Mouse (Mus musculus) cortical plate, adult 2 months (tissue): ENCODE data around the gene Cav1. TPM values are rescaled to one million over a fixed set of nuclear protein-coding genes. Genes with fewer than 3 reads are reported as not detected.
A peak's percentile ranks its signal among the peaks of the same experiment; 100 is the strongest.

Experiments used
- H3K27ac ChIP-seq: fragments of 200-500 bp; 2 replicates; pipeline ENCODE4 v1.5.1; 2012; ENCODE audit warnings: low read length, control low read depth, inconsistent platforms; ENCODE audit not compliant: insufficient read depth
- H3K4me1 ChIP-seq: fragments of 200-500 bp; 2 replicates; pipeline ENCODE4 v1.6.1; 2011; ENCODE audit warnings: low read length; ENCODE audit not compliant: control insufficient read depth, insufficient read depth
- H3K4me3 ChIP-seq: fragments of 200-500 bp; 2 replicates; pipeline ENCODE4 v1.5.1; 2011; ENCODE audit warnings: mild to moderate bottlenecking, low read length, control low read depth; ENCODE audit not compliant: insufficient read depth
- CTCF ChIP-seq: fragments of 200-500 bp; IDR thresholded peaks from 2 replicates; pipeline ENCODE4 v1.5.1; 2011; ENCODE audit warnings: mild to moderate bottlenecking, control low read depth, low read length; ENCODE audit not compliant: insufficient read depth; ENCODE audit errors: extremely low read depth
- POLR2A ChIP-seq: fragments of 200-500 bp; IDR thresholded peaks from 2 replicates; pipeline ENCODE4 v1.6.1; 2011; ENCODE audit warnings: mild to moderate bottlenecking, low read length, control low read depth; ENCODE audit not compliant: insufficient read depth; ENCODE audit errors: extremely low read depth
- polyA plus RNA-seq: library from polyadenylated mRNA; depleted of rRNA; stranded (reverse); fragments of >200 nt; gene quantifications from 2 replicates; pipeline ENCODE4 v1.2.3, GENCODE M21; 2012; rRNA removed

Cav1 gene
- polyA plus RNA-seq: 22.5 and 25.1 TPM in 2 replicates

GRCm38 (mm10) chr6:17305954-17306601 lies at the start of gene Cav1:
TSS of gene Cav1 (plus strand) at chr6:17306335.
- 0 out of 2 replicates have a peak within 1 kb of the TSS, but pooled peaks have one; percentile 27 for H3K27ac ChIP-seq
- H3K4me1 ChIP-seq: no peaks in the 10 kb centered on the region
- peak within 1 kb of the TSS; percentile 42 for H3K4me3 ChIP-seq
- 0 out of 2 replicates have a peak, but pooled peaks have one; percentile 32 for TF ChIP-seq POLR2A
- TF ChIP-seq CTCF: no peak

- Histone ChIP-seq H3K27ac (no peak overlapping the region), H3K4me1 (no peaks in the 10 kb centered on the region), H3K4me3 (no peak overlapping the region)
- no peak for TF ChIP-seq POLR2A
- TF ChIP-seq CTCF: no peak
Measured at GRCm38 (mm10) chr6:17258142-17258541, 48.0 kb upstream of the Cav1 start.

- Histone ChIP-seq H3K27ac (no peak overlapping the region), H3K4me3 (no peak overlapping the region), H3K4me1 (no peaks in the 10 kb centered on the region)
- TF ChIP-seq POLR2A: no peak
- no peak for TF ChIP-seq CTCF
Measured at GRCm38 (mm10) chr6:17258911-17259310, 47.2 kb upstream of the Cav1 start.

- H3K4me3 ChIP-seq: no peak overlapping the region
- no peaks in the 10 kb centered on the region for H3K4me1 ChIP-seq
- no peak overlapping the region for H3K27ac ChIP-seq
- no peak for TF ChIP-seq CTCF
- TF ChIP-seq POLR2A: no peak
Measured at GRCm38 (mm10) chr6:17262786-17263185, 43.3 kb upstream of the Cav1 start.

GRCm38 (mm10) chr6:17265043-17265442 lies 41.1 kb upstream of the Cav1 start:
- Histone ChIP-seq H3K4me3 (no peak overlapping the region), H3K4me1 (no peaks in the 10 kb centered on the region), H3K27ac (no peak overlapping the region)
- no peak for TF ChIP-seq POLR2A
- TF ChIP-seq CTCF: no peak

GRCm38 (mm10) chr6:17266466-17266865 lies 39.7 kb upstream of the Cav1 start:
- Histone ChIP-seq H3K4me3 (no peak overlapping the region), H3K4me1 (no peaks in the 10 kb centered on the region), H3K27ac (no peak overlapping the region)
- TF ChIP-seq POLR2A (no peak), CTCF (no peak)

GRCm38 (mm10) chr6:17278366-17278765 lies 27.8 kb upstream of the Cav1 start:
- Histone ChIP-seq H3K27ac (no peak overlapping the region), H3K4me1 (peaks cover 2% of the 10 kb centered on the region; the same call in 1 of the 2 replicates), H3K4me3 (no peak overlapping the region)
- no peak for TF ChIP-seq CTCF
- no peak for TF ChIP-seq POLR2A

GRCm38 (mm10) chr6:17280939-17281756 lies 25.0 kb upstream of the Cav1 start, which contains the start of gene Cav2:
TSS of gene Cav2 (plus strand) at chr6:17281185.
- Histone ChIP-seq H3K4me3 (peak within 1 kb of the TSS; percentile 45), H3K27ac (no peak within 1 kb of the TSS), H3K4me1 (peaks cover 2% of the 10 kb centered on the region; the same call in 1 of the 2 replicates)
- peak; percentile 46; the same call in 1 of the 2 replicates for TF ChIP-seq POLR2A
- TF ChIP-seq CTCF: no peak

GRCm38 (mm10) chr6:17281757-17282092 lies 24.4 kb upstream of the Cav1 start:
- Histone ChIP-seq H3K27ac (no peak overlapping the region), H3K4me1 (peaks cover 2% of the 10 kb centered on the region; the same call in 1 of the 2 replicates), H3K4me3 (peak overlapping the region; percentile 45)
- TF ChIP-seq CTCF (no peak), POLR2A (no peak)

GRCm38 (mm10) chr6:17282159-17282558 lies 24.0 kb upstream of the Cav1 start:
- TF ChIP-seq CTCF: no peak
- no peak for TF ChIP-seq POLR2A
- Histone ChIP-seq H3K4me3 (peak overlapping the region; percentile 45), H3K27ac (no peak overlapping the region), H3K4me1 (peaks cover 2% of the 10 kb centered on the region; the same call in 1 of the 2 replicates)
